In genomic region chr13:59289127-59289526, GRCm38 (mm10) we compare ENCODE assay signal across 12 mouse cellular contexts.
A peak's percentile ranks its signal among the peaks of the same experiment; 100 is the strongest.
DNase-seq lines count a peak whose midpoint lies in the region; ATAC-seq lines count a peak whose summit lies in the region.
"Had no signal": no experiment of that assay in that cellular context is flagged by ENCODE, and none has a peak within 500 bp of the region (broad histone marks: within the 10 kb centered on the region; RNA-seq: fewer than 3 reads in every experiment).

No protein-coding gene starts in this region.

- no peak overlapping the region for H3K4me2 ChIP-seq in midbrain, embryonic 14.5 days (ENCODE audit: low read length)
- H3K4me2 ChIP-seq in midbrain, embryonic 13.5 days (replicated peaks): no peak overlapping the region
- H3K4me2 ChIP-seq: limb, embryonic 15.5 days had no signal

- H3K4me1 ChIP-seq in midbrain, embryonic 14.5 days (ENCODE audit: control insufficient read depth, insufficient read depth, low read length): peaks cover 7% of the 10 kb centered on the region; the same call in 1 of the 2 replicates
- peaks cover 8% of the 10 kb centered on the region for H3K4me1 ChIP-seq in midbrain, embryonic 13.5 days (replicated peaks)
- H3K4me1 ChIP-seq: limb, embryonic 15.5 days had no signal

- no peak overlapping the region for H3K27ac ChIP-seq in midbrain, embryonic 14.5 days (replicated peaks; ENCODE audit: low read depth, low read length)
- H3K27ac ChIP-seq in midbrain, embryonic 13.5 days: no peak overlapping the region
- H3K27ac ChIP-seq: limb, embryonic 15.5 days had no signal

- 70% methylated on average over 11 of the region's 11 CpGs for WGBS in midbrain, embryonic 14.5 days
- WGBS in midbrain, embryonic 13.5 days: 73% methylated on average over 11 of the region's 11 CpGs

- H3K36me3 ChIP-seq in midbrain, embryonic 14.5 days (ENCODE audit: control insufficient read depth, insufficient read depth, low read length): no peaks in the 10 kb centered on the region
- no peaks in the 10 kb centered on the region for H3K36me3 ChIP-seq in midbrain, embryonic 13.5 days
- H3K36me3 ChIP-seq: limb, embryonic 15.5 days had no signal

- no peak for ATAC-seq in midbrain, embryonic 14.5 days (ENCODE audit: low FRiP score, low TSS enrichment)
- ATAC-seq in midbrain, embryonic 13.5 days: no peak
- ATAC-seq: forebrain, embryonic 16.5 days had no signal

- H3K4me3 ChIP-seq in midbrain, embryonic 14.5 days (replicated peaks; ENCODE audit: low read depth, low read length): no peak overlapping the region
- no peak overlapping the region for H3K4me3 ChIP-seq in midbrain, embryonic 13.5 days (replicated peaks)
- H3K4me3 ChIP-seq: limb, embryonic 15.5 days; myocyte had no signal

- H3K9me3 ChIP-seq in midbrain, embryonic 14.5 days (ENCODE audit: control insufficient read depth, low read length): no peaks in the 10 kb centered on the region
- H3K9me3 ChIP-seq in midbrain, embryonic 13.5 days: no peaks in the 10 kb centered on the region
- H3K9me3 ChIP-seq: limb, embryonic 15.5 days had no signal

- no peaks in the 10 kb centered on the region for H3K27me3 ChIP-seq in midbrain, embryonic 14.5 days (ENCODE audit: control insufficient read depth, insufficient read depth, low read length)
- no peaks in the 10 kb centered on the region for H3K27me3 ChIP-seq in midbrain, embryonic 13.5 days
- H3K27me3 ChIP-seq: limb, embryonic 15.5 days had no signal

- no peak overlapping the region for H3K9ac ChIP-seq in midbrain, embryonic 14.5 days (replicated peaks; ENCODE audit: low read length)
- H3K9ac ChIP-seq in midbrain, embryonic 13.5 days (replicated peaks): no peak overlapping the region
- H3K9ac ChIP-seq: limb, embryonic 15.5 days had no signal

- DNase-seq in cerebellum, postnatal 10 days: peak; percentile 44 to 56
- DNase-seq in cerebellum, postnatal 36 days: no peak
- peak; percentile 60 for DNase-seq in midbrain, embryonic 14.5 days
- peak; percentile 62 to 67 for DNase-seq in left cerebral cortex, adult 18-20 months (ENCODE audit: low spot score in 2 of 2)
- peak; percentile 24 to 45 for DNase-seq in right cerebral cortex, postnatal 36 days (ENCODE audit: low spot score in 2 of 2)
- no peak for DNase-seq in T-cell, adult 2 months (ENCODE audit: low spot score)
- no peak for DNase-seq in adrenal gland, postnatal 4 days (ENCODE audit: low spot score in 2 of 2)
- DNase-seq: adrenal gland, postnatal 25 days had no signal

Comparison
In these comparisons a context has a peak if more than half of its experiments do, and no peak if none do; other contexts are left out.
1. DNase-seq: peak in cerebellum, postnatal 10 days (2 of 2), midbrain, embryonic 14.5 days (single experiment), left cerebral cortex, adult 18-20 months (2 of 2) and right cerebral cortex, postnatal 36 days (2 of 2); none in cerebellum, postnatal 36 days (0 of 2), T-cell, adult 2 months (single experiment) and adrenal gland, postnatal 4 days (0 of 2).